Mouse (Mus musculus) neural tube, embryonic 10.5 days (tissue): ENCODE results near the gene Cxcr2.

Experiments
- DNase-seq: peaks from one replicate; pipeline ENCODE4 v3.0.0-alpha.2; 2017; ENCODE audit warnings: low spot score; ENCODE audit errors: extremely low spot score

Gene Cxcr2

DNA sequence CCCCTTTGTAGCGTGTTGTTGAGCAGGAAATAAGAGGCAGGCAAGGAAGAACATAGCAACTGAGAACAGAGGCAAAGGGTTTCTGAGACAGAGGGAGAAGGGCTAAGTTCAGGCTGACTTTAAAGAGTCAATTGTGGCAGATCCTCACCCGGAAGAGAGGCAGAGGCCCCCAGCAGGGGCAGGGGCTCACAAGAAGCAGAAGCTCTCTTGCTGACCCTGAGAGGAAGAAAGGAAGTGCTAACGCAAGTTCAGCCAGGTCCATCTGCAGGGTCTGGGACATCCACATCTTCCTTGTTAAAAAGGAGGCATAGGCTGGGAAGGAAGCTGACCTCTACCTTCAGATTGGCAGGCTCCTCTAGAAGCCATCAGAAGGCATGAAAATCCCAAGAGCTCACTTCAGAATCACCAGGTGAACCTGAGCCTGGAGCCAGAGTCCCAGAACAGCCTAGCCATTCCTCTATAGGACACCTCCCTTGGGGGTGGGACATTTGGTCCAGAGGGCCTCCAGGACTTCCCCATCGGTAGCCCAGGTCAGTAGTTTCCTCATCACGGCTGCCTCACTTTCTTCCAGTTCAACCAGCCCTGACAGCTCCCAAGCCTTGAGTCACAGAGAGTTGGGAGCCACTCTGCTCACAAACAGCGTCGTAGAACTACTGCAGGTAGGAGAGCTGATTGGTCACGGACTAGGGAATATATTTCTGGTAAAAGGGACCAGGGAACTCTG, at the start of gene Cxcr2:
Gene Cxcr2, plus strand, starts transcription at position 529 of the 724 bp plus-strand sequence.
- no peak for DNase-seq

DNA sequence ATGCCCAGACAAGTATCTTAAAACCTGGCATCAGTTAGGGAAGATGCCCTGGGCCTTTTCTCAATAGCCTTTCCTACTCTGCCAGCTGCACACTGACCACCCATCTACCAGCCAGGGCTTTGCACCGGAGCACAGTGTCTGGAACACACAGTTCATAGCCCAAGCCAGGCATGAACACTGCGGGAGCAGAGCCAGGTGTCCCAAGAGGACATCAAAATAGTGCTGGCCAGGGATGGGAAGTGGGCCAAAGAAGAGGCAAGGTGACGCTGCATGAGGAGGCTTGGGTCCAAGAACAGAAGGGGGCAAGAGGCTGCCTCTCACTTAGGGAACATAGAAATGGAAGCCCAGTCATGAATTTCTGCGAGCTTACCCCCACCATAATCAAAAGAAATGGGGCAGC, 48.1 kb upstream of the Cxcr2 start:
- DNase-seq = no peak

GRCm38 (mm10) chr1:74106214-74106613, 47.6 kb upstream of the Cxcr2 start:
- DNase-seq = no peak

- DNase-seq = no peak
Observed at GRCm38 (mm10) chr1:74107931-74108618, 45.7 kb upstream of the Cxcr2 start.

DNA sequence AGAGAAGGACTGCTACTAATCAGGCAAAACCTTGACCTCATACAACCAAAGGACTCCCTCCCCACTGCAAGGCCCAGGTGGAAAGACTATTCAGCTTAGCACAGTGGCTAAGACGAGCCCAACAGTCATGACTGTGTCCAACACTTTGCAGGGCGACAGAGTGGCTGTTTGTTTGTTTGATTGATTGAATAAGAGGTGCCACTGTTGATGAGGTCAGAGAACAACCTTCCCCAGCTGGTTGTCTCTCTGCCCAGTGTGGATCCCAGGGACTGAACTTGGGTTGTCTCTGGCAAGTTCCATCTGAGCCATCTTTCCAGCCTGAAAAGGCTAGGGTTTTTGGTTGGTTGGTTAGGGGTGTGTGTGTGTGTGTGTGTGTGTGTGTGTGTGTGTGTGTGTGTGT, 44.1 kb upstream of the Cxcr2 start:
- no peak for DNase-seq

- peak; percentile 76 for DNase-seq
Observed at GRCm38 (mm10) chr1:74110932-74111695, 42.7 kb upstream of the Cxcr2 start.

DNA sequence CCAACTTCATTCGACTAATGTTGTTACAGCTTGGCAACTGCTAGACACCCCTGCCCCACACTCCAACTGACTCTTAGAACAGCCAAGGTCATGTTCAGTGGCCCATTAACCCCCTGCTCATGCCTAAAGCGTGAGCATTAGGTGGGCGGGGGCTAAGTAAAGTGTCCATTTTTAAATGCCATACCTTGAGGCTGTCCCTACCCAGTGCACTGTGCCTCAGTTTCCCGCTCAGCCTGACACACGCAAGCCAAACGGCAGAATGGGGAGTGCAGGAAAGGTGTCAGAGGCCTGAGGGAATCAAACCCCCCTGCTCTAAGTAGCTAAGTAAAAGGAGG, 42.1 kb upstream of the Cxcr2 start:
- DNase-seq = no peak

GRCm38 (mm10) chr1:74113071-74113470, 40.7 kb upstream of the Cxcr2 start:
- no peak for DNase-seq

DNA sequence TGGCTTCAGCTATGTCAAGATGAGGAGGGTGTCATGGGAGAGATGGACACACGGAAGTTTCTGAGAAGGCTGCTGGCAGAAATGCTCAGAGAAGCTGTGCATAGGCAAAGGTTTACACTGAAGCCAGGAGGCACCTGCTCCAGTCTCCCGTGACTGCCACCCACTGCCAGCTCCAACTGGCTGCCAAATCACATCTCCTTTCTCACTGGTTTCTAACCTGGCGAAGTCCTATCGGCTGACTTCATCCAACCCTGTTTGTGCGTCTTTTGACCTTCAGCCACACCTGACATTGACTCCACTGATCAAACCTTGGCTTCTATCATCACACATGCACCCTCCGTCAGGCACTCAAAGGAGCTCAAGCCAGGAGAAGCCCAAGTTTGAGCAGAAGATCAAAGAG, 35.9 kb upstream of the Cxcr2 start:
- DNase-seq = no peak

DNA sequence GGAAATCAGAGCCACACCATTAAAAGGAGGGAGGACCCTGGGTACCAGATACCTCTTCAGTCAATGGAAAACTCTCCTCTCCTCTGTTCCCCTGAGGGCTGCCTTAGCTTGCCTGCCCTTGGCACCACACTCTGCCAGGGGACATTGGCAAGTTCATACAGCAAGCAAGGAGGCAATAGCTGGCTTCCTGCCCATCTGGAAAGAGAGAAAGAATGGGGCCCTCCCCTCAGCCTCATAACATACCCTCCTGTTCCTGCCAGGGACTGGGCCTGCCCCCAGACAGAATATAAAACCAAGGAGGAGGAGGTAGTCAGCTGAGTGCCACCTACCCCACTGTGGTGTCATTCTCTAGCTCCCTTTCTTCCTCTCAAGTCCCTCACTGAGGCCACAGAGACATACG, 34.7 kb upstream of the Cxcr2 start:
- no peak for DNase-seq

DNA sequence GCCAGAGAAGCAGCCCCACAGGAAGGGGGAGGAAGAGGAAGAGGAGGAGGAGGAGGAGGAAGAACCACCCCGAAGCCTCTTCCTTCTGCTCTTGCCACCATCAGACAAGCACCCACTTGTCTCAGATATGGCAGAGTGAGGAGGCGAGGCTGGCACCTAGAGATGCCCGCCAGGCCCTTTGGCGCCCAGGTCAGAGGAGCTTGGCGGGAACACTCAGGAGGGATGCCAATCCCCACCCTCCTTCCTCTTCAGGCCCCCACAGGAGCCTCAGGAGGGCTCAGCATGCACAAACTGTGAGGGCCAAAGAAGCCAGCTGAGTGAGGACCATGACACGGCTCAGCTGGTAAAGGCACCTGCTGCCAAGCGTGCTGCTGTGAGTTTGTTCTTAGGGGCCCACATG, 32.7 kb upstream of the Cxcr2 start:
- DNase-seq = no peak

DNA sequence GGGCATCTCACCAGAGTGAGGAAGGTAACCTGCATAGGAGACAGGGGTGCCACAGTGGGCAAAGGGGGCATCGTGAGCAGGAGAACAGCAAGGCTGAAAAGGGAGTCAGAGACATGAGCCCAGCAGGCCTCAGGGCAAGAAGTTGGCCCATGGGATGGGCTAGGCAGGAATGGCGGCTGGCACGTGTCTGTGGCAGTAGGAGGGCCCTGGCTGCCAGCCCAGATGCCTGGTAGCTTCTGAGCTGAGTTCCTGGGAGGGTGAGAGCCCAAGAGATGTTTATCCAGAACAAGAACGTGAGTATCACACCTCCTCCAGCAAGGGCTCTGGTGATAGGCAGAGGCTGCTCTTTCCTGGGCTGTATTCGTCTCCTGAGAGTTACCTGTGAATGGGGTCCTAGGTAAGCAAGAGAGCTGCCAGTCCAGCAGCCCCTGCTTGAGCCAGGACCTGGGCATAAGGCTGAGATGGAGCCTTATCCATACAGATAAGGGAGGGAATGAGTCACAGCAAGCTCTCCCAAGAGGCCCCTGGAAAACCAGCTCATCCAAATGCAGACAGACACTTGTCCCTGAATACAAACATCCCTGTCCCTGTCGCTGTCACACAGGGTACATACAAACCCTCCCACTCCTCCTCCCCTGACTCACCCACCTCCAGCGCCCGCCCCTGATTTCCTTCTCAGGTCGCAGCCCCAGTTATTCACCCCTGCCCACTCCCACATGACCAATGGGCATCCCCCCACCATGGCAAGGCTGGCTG, 31.8 kb upstream of the Cxcr2 start:
- DNase-seq = no peak

GRCm38 (mm10) chr1:74123215-74123614, 30.6 kb upstream of the Cxcr2 start:
- DNase-seq = no peak

- peak; percentile 68 for DNase-seq
Observed at GRCm38 (mm10) chr1:74124021-74124981, 29.5 kb upstream of the Cxcr2 start, which contains the start of gene Tns1. Gene Tns1, minus strand, starts transcription at chr1:74124449.

DNA sequence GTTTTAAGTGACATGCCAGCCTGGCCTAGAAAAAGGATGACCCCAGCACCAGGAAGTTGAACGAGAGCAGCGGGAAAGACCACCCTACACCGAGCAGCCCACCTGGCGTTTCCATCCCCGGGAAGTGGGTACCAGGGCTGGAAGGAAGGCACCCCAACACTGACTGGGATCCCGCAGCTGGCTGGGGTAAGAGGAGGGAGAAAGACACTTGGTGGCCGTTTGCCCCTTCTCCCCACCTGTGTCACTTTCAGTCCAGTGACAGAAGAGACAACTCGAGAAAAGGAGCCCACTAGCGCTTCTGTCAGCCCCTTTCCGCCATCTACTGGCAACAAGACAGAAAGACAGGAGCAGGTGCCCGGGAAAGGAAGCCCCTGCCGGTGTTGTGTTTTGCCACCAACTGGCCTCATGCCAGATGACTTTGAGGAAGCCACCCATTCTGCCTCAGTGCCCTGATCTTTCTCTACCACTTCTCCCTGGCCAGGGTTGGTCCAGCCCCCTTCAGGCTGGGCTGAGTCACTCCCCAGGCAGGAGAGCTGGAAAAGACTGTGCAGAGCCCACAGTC, 28.7 kb upstream of the Cxcr2 start, which contains the start of gene Rufy4:
Gene Rufy4, plus strand, starts transcription at position 551 of the 562 bp plus-strand sequence.
- DNase-seq = peak; percentile 79

DNA sequence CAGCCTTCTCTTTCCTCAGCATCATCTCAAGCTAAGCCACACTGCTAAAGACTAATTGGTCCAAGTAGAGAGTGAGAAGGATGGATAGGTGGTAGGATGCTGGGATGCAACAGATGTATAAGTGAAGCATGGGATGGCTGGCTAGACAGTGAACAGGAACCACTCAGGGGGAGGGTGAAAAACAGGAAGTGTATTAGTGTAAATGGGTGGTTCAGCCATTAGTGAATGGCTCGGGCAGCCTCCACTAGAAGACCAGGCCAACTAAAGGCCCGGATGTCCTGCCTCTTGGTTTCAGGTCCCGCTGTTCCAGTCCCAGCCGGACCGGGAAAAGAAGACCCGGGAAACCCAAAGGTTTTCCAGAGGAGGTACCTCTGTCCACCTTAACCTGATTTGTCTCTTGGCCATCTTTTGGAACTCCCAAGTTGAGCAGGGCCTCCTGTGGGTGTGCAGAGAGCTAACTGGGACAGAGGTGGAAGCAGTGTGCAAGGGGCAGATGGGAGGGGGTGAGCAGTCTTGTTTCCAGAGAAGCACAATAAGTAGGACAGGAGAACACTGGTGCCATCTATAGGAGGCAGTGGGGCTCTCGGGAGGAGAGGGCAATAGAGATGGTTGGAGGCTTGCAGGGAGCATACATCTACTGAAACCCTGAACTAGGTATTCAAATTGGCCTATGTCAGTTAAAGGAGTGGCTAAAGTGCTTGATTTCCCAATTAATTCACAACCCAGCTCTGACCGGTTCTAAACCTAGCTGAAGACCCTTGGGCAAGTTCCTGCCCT, 22.7 kb upstream of the Cxcr2 start:
- DNase-seq = no peak

- no peak for DNase-seq
Observed at GRCm38 (mm10) chr1:74132011-74132410, 21.8 kb upstream of the Cxcr2 start.

DNA sequence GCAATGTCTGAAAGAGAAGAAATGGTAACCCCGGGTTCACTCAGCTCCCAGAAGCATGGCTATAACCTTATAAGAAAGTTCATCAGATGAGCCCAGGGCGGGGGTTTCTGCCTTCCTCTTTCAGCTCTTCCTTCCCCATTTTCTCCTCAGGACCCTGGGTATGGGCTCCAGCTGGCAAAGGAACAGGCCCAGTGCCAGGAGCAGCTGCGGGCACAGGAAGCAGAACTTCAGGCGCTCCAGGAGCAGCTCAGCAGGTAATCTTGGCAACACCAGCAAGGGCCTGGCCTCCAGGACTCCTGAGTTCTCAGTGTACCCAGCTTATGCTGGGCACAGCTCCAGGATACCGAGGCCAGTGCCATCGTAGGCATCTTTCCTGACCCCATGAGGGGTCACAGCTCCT, 19.8 kb upstream of the Cxcr2 start:
- no peak for DNase-seq

DNA sequence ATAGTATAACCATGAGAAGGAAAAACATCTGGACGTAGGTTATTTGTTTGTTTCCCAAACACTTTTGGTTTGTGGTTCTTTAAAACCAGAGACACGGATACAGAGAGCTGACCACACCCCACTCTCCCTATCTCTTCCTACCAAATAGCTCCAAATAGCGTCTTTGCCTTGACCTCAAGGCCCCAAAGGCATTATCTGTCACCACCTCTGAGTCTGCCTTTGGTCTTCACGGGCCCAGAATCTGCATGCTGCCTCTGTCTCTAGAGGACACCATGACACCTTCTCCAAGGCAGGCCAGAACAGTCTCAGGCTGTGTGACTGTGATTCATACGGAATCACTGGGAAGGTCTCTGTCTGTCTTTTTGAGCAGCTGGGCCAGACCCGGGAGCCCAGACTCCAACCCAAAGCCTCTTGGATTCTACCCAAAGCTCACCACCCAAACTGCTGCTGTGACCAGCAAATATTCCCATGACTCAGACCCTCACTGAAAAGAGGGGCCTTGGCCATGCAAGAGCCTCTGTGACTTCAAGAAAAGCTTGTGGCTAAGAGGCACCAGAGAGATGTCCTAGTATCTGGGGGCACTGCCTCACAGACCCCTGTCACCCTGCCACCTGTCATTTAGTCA, 18.4 kb upstream of the Cxcr2 start:
- no peak for DNase-seq
